Mouse (Mus musculus) hindlimb bud, embryonic 11.5 days (tissue): Measurements from ENCODE around the gene Ispd.
A peak's percentile ranks its signal among the peaks of the same experiment; 100 is the strongest.

Experiments used
- DNase-seq: peaks from one replicate; pipeline ENCODE4 v3.0.0-alpha.2; 2012; ENCODE audit warnings: low read depth, low spot score; ENCODE audit errors: extremely low spot score

Ispd gene

DNA sequence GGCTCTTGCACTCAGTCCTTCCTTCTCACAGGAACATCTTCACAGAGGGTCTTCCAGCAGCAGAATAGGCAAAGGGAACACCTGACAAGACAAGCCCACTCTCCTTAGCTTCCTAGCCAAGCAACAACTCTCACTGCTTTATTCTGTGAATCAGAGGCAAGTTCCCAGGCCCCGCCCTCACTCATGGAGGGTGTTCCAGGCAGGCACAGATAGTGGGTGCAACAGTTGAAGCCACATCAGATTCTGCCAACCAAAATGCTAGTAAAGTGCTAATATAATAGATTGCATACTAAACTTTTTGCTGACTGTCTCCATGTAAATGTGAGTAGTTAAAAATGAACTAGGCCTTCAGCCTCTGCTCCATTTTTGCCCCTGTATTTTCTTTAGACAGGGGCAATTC is 173.4 kb downstream of the Ispd start:
- DNase-seq, result no peak

DNA sequence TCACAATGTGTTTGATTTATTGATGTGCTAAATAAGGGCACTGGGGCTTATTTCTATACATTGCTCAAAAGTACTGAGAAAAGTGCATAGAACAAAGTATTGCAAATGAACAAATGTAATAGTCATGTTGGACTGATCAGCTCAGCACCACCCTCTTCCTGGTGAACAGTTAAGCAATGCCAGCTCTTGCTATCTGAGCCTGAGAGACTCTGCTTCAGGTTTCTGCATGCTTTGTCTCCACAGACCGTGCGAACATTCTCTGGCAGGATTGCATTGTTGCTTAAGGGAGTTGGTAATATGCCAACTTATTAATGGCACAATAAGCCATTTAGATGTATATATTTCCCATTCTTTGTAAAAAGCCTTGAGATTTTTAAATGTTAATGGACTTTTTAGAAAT is 182.9 kb downstream of the Ispd start:
- DNase-seq, result no peak

DNA sequence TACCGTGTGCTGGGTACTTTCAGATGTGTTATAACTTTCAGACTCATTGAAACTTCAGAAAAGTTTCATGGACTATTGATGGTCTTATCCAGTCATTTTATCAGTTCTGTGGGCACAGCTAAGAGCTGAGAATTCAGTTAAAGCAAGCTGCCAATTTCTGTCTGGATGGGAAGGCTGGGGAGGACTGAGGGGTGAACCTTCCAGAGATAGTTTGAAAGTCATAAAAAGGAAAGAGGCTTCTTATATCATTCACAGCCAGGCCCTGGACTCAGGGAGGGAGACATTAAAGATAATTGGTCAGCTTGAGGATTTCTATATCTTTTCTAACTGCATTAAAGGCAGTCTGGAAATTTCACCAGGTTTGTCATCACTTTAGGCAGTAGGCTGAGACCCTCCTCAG is 185.7 kb downstream of the Ispd start:
- DNase-seq, result no peak

DNA sequence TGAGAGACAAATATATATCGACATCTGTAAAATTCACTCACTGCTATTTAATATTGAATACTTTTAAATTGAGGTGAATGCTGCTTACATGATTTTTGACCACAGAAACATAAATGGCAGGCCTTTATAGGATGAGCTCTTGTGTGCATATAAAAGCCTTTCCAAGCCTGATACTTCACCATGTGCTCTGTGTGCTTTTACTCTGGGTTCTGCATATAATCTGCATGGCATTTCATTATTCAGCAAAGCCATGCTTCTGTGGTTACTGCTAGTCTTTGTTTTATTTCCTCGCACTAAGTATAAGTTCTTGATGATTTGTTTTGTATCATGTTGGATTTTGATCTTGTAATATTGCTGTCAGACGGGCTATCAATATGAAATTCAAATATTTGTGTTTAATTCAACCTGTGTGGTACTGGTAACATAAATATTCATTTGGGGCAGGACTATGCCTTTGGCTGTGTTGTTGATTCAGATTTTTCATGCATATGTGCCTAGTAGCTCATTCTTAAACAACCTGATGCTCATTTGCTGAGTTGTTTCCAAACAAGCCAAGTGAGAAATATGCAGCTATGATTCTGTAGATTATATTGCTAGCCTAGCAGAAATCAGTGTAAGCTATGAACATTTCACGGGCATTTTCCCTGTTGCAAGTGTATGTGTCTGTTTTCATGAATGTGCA is 189.3 kb downstream of the Ispd start:
- DNase-seq, result no peak

DNA sequence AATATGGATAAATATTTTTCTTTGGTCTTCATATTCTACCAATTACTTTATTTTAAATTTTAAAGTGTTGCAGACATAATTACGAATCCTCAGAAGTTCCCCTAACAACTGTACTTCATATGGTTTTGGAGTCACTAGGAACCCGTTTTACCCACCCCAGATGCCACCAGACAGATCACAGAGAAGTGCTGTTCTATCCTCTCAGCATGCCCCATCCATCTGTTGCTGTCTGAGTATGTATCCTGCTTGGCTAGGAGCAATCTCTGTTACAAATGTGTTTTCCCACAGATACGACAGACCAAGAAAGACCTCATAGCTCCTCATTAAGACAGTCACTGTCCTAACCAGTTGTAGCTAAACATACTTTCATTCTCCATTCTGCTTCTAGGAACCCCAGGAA is 203.6 kb downstream of the Ispd start:
- DNase-seq, result no peak

DNA sequence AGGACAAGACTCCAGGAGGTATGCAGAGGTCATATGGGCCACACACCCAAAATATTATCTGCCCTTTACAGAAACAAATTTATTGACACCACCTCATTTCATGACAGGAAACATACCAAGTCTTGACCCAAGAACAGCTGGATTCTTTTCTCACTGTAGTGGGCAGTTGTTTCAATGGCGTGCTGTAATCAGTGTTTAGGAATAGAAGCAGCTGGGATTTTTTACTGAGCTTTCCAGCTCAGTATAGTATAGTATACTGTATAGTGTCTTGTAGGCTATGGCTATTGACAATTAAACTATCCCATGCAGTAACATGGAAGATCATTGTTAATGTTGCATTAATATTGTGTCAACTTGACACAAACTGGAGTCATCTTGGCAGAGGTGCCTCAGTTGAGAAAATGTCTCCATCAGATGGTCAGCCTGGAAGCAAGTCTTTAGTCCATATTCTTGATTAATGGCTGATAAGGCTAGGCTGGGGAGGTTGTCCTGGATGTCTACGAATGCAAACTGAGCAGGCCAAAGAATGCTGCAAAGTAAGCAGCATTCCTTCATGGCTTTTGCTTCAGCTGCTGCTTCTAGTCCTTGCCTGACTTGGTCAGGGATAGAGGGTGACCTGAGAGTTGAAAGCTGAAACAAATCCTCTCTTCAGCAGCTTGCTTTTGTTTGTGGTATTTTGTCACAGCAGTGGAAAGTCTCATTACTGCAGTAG is 216.4 kb downstream of the Ispd start:
- DNase-seq, result no peak

DNA sequence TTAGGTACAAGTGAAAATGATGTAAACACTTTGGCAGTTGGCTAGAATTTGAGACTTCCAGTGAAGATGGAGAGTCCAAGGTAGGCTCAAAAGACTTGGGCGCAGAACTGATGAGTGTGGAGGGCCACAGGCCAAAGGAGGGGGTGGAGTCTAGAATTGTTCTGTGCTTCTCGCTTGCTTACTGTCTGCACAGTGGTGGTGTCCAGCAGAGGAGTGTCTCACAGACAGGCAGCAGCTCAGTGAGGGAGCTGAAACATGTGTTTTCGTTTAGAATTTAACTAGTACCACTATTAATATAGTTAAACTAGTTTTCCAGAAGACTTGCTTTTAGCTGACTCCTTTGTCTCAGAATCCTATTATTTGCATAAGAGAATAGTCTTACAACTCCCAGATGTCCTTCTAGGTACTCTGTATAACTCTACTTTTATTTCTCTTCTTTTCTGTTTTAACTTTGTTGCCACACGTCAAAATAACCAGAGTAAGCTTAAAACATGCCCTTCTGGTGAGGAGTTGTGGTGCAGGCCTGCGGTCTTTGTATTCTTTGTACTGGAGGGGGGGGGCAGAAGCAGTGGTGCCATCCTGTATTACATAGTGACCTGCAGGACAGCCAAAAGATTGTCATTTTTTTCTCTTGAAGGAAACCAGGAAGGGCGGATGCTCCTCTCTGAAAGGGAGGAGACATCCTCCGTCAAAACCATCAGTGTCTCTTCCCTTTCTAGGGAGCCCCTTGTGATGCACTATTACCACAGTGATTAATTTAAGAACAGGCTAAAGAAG is 240.9 kb downstream of the Ispd start:
- no peak for DNase-seq

DNA sequence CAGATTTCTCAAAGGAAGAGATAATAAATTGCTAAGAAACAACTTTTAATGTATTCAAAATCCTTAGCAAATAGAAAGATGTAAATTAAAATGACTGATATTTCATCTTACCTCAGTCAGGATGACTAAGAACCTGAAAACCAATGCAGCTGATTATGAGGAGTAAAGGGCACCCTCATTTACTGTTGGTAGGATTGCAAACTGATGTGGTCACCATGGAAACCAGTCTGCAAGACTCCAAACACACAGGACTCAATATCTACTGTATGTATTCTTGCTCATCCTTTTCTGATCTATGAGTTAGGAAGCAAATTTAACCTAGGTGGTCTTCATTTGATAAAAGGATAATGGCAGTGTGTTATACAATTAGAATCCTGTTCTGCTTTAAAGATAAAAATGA is 246.0 kb downstream of the Ispd start:
- peak; percentile 20 for DNase-seq

DNA sequence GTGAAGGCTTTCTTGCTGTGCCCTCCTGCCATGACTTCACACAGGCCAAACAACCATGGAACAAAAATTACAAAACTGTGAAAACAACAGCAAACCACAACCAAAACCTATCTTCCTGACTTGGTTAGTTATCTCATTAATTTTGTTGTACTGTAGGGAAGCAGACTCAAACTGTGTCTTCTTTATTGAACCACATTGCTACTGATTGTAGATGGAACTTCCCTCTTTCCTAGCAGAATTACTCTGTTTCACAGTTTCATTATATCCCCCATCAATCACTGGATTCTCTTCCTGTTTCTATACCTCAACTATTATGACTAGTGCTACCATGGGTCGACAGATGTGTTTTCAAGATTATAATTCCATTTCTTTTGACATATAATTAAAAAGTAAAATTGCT is 251.2 kb downstream of the Ispd start:
- no peak for DNase-seq

DNA sequence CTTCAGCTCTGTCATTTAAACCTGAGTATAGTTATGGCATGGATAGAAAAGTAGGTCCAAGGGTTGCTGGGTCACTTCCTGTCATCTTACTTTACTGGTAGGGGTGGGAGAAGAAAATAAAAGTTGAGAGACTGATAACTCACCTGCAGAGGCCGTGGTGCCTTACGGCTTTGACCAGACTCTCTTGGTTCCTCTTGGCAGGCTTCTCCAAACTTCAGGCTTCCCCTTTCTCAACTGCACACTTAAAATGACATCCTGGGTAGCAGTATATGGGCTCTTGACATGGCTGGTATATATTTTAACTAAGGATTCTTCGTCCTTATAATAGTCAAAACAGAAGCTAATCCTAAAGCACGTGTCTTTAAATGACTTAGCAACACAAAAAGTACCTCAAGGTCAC is 266.3 kb downstream of the Ispd start:
- DNase-seq, result no peak

DNA sequence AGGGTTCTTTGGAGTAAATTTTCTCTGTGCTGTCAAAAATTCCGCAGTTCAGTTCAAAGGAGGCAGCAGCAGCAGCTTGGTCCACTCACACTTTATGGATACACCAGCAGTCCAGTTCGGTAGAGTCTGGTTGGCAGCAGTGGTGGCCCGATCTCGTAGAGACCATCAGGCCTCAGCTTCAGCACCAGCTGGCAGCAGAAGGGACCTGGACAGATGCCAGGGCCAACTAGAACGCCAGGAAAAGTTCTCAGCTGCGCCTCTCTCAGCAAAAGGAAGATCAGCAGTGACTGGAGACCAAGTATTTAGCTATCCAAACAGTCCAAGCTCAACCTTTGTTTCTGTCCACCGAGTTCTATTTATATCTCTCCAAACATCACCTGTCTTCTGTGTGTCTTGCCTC is 281.2 kb downstream of the Ispd start:
- no peak for DNase-seq

DNA sequence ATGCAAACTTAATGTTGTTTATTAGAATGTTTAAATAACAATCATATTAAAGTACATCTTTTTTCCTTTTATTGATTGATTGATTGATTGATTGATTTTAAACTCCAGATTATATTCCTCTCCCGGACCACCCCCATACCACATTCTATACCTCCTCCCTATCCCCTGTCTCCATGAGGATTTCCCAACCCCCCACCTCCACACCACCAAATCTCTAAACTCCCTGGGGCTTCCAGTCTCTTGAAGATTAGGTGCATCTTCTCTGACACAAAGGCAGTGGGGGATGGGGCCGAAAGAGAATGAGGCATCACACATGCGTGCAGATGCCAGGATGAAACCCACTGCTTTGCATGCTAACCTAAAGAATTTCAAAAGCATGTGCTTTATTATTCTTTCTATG is 283.5 kb downstream of the Ispd start:
- no peak for DNase-seq

DNA sequence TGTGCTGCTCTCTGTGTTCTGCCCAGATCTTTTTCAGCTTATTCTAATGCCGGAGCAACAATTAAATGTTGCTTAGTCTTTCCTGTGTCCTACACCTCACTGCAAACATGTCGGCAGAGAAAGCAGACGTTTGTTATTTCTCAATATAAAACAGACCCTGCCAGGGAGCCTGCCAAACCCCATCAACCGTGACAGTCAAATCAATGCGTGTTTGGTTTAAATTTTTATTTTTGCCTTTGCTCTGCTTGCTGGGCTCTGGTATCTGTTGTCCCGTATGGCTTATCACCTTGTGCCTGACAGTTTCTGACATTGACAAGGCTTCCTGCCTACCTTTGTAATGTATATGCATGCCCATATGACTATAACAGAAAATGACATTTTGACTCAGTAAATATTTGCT is 285.5 kb downstream of the Ispd start:
- no peak for DNase-seq

DNA sequence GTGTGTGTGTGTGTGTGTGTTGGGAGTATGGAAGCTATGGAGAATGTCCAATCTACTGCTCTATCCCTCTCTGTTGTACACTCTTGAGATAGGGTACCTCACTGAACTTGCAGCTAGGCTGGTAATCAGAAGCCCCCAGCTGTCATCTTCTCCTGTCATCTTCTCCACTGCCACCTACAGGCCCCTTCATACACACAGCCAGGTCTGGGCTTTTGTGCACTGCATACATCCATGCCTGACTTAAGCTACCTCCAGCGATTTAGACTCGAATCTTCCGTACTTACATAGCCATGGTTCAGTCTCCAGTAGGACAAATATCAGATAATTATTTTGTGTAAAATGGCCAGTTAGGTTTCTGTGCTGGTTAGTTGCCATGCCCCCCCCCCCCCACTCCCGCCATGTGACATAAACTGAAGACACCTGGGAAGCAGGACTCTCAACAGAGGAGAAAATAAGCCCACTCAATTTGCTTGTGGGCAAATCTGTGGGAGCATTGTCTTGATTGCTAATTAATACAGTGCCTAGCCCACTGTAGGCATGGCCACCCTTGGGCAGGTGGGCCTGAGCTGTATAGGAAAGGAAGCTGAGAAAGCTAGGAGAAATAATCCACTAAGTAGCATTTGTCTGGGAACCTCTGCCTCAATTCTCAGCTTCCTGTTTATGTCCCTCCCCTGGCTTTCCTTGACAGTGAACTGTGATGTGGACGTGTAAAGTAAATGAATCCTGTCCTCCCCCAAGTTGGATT is 289.1 kb downstream of the Ispd start:
- no peak for DNase-seq

DNA sequence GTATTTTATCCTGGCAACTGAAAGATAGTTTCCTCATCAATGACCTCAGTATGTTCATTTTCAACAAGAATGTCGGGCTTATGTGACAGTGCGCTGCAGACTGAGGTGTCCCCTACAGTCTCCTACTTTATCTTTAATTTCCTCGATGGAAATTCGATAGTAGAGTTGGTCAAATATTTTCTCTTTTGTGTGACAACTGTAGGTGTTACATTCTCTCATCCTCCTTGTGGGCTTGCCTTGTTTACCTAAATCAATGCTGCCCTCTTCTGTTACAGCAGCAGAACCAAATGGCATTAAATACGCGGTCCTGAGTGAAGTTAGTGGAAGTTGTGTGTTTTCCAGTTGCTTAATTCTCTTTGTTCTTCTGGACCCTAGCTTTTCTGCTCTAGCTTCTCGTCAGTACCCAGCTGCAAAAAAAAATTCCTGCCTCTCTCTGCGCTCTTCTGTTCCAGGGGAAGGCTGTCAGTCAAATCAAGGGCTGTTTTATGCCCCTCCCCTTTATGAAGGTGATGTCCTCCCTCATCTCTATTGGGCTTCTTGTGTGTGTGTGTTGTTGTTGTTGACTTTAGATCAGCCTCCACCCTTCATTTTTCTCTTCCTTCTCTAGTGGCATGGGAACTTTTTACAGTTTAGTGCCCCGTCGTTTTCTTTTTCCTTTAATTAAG is 289.8 kb downstream of the Ispd start:
- DNase-seq, result no peak

DNA sequence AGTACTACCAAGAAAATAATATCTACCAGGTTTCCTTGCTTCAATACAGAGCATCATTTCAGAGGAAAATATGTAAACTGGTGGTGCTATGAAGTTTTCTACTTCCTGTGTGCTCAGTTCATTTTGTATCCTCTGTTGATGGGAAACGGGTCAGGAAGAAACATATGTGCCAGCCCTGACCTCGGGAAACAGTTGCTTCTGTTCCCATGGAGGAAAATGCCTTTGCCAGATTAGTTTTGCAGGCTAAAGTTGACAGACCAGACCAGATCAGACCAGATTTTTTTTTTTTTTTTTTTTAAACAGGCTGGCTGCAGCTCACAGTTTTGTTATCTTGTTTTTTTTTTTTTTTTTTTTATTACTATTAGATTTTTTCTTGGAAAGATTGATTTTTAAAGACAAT is 293.2 kb downstream of the Ispd start:
- DNase-seq, result no peak

DNA sequence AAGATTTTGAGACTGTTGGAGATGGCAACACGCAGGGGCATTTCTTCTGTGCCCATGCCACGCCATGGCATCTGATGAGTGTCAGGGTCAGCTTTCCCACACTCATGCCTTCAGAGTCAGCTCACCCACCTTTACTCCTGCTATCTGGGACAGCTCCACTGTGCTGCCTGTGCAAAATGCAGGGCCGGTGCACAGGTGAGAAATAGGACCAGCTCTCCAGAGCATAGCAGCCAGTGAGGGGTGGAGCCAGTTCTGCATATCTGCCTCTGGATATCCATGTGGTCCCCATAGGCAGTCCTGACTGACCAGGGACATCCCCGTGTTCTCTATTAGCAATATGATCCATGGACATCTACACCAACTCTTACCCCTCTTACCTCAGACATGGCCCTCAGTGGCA is 297.0 kb downstream of the Ispd start:
- no peak for DNase-seq

DNA sequence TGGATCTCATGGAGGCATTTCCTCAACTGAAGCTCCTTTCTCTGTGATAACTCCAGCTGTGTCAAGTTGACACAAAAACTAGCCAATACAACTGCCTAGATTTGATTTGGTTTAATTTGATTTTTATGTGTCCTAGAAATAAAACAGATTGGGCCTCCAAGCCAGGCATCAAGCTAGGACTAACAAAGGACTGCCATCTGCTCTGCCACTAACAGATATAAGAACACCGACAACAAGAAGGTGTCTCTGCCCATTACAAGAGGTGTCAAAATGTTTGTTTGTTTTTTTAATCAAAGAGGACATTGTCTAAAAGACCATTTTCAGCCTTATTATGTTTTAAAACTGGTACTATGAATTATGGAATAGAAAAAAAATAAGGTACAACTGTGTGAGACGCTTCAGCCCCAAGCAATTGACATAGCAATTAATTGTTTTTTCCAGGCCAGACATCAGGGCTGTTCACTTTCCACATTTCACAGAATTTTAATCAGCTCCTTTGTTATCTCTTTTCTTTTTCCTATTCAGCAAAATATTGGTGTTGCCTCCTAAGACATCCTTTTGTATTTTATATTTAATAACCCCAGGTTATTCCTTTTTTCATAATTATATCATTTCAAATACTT is 299.7 kb downstream of the Ispd start:
- no peak for DNase-seq

DNA sequence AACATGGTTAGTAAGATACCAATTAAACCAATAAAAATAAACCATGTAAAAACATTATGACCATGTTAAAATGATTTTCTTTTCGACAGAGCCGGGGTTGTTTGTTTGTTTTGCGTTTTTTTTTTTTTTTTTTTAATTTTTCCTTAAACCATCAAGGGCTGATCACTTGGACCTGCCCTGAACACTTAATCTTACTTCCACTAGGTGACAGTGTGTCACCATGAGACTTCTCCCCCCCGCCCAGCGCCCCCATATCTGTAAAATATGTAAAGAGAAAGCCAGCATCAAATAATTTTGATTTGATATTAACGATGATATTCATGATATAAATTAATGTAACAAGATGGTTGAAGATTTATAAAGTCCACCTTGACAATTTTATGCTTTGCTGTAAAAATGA is 300.5 kb downstream of the Ispd start:
- DNase-seq, result no peak

DNA sequence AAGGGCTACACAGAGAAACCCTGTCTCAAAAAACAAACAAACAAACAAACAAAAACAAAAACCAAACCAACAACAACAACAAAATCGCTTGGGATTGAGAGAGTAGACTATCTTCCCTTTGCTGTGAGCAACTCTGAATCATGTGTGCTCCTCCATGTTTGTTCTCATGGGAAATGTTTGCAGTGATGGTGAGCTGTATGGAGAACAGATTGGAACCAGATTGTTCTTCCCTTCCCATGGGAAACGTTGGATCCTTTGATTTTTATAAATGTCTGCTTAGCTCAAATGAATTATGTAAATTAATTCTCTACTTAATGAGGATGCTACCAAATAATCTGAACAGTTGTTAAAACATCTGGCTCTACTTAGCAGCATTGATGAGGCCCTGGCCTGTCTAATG is 312.8 kb downstream of the Ispd start:
- DNase-seq, result no peak

DNA sequence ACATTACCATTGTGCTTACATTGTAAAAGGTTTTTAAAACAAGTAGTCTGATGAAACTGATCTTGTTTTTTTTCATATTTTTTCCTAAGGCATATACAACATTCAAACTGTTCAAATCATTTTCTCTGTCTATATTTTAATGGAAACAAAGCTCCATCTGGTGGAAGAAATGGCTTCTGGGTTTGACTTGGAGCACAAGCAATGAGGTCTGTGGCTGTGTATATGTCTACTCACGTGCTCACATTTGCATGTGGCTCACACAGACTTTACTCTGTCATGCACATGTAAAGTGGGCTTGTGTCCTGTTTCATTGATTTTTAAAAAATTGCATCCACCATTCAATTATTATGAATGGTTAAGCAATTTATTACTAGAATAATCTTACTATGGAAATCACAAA is 323.1 kb downstream of the Ispd start:
- DNase-seq, result no peak
